Comparison of ENCODE assay signal across 26 mouse cellular contexts in genomic region chr1:95609045-95609444, GRCm38 (mm10).
"Had no signal": no experiment of that assay in that cellular context is flagged by ENCODE, and none has a peak within 500 bp of the region (broad histone marks: within the 10 kb centered on the region; RNA-seq: fewer than 3 reads in every experiment).

No protein-coding gene starts in this region.

- H3K4me1 ChIP-seq: embryonic facial prominence, embryonic 10.5 days; embryonic facial prominence, embryonic 12.5 days; embryonic facial prominence, embryonic 13.5 days; embryonic facial prominence, embryonic 15.5 days; forebrain, embryonic 10.5 days; forebrain, embryonic 12.5 days; forebrain, embryonic 13.5 days; forebrain, embryonic 15.5 days; heart, embryonic 10.5 days had no signal

- H3K4me2 ChIP-seq: embryonic facial prominence, embryonic 12.5 days; embryonic facial prominence, embryonic 13.5 days; embryonic facial prominence, embryonic 15.5 days; forebrain, embryonic 12.5 days; forebrain, embryonic 13.5 days; forebrain, embryonic 15.5 days had no signal

- DNase-seq: cerebellum, adult 9-10 months; cerebellum, adult 9-11 months; cerebellum, postnatal 10 days; cerebellum, postnatal 14 days; cerebellum, postnatal 25 days; cerebellum, postnatal 36 days; embryo, embryonic 11 days; forebrain, postnatal 0 days; gastrocnemius, adult 2 months; gastrocnemius, postnatal 10 days; gastrocnemius, postnatal 14 days; gastrocnemius, postnatal 25 days; gastrocnemius, postnatal 36 days; heart, adult 11 months; heart, adult 18-20 months; heart, adult 2 months had no signal

- H3K27me3 ChIP-seq: embryonic facial prominence, embryonic 12.5 days; embryonic facial prominence, embryonic 13.5 days; embryonic facial prominence, embryonic 15.5 days; forebrain, embryonic 12.5 days; forebrain, embryonic 13.5 days; forebrain, embryonic 15.5 days had no signal

- H3K27ac ChIP-seq: embryonic facial prominence, embryonic 10.5 days; embryonic facial prominence, embryonic 12.5 days; embryonic facial prominence, embryonic 13.5 days; embryonic facial prominence, embryonic 15.5 days; forebrain, embryonic 10.5 days; forebrain, embryonic 12.5 days; forebrain, embryonic 13.5 days; forebrain, embryonic 15.5 days; gastrocnemius, adult 2 months; heart, adult 2 months; heart, embryonic 10.5 days had no signal

- H3K36me3 ChIP-seq: embryonic facial prominence, embryonic 10.5 days; embryonic facial prominence, embryonic 12.5 days; embryonic facial prominence, embryonic 13.5 days; embryonic facial prominence, embryonic 15.5 days; forebrain, embryonic 10.5 days; forebrain, embryonic 12.5 days; forebrain, embryonic 15.5 days; heart, embryonic 10.5 days had no signal

- H3K9ac ChIP-seq: embryonic facial prominence, embryonic 12.5 days; embryonic facial prominence, embryonic 13.5 days; embryonic facial prominence, embryonic 15.5 days; forebrain, embryonic 12.5 days; forebrain, embryonic 13.5 days; forebrain, embryonic 15.5 days; forebrain, postnatal 0 days had no signal

- H3K9me3 ChIP-seq: embryonic facial prominence, embryonic 10.5 days; embryonic facial prominence, embryonic 12.5 days; embryonic facial prominence, embryonic 13.5 days; embryonic facial prominence, embryonic 15.5 days; forebrain, embryonic 10.5 days; forebrain, embryonic 12.5 days; forebrain, embryonic 13.5 days; forebrain, embryonic 15.5 days; heart, embryonic 10.5 days had no signal

- H3K4me3 ChIP-seq: embryonic facial prominence, embryonic 10.5 days; embryonic facial prominence, embryonic 12.5 days; embryonic facial prominence, embryonic 13.5 days; embryonic facial prominence, embryonic 15.5 days; erythroblast, embryonic 14.5 days; forebrain, embryonic 10.5 days; forebrain, embryonic 12.5 days; forebrain, embryonic 13.5 days; forebrain, embryonic 15.5 days; gastrocnemius, adult 2 months; heart, adult 2 months; heart, embryonic 10.5 days had no signal
